Mouse (Mus musculus): ENCODE measurements around the gene Abcf2.

Abcf2 gene

DNA sequence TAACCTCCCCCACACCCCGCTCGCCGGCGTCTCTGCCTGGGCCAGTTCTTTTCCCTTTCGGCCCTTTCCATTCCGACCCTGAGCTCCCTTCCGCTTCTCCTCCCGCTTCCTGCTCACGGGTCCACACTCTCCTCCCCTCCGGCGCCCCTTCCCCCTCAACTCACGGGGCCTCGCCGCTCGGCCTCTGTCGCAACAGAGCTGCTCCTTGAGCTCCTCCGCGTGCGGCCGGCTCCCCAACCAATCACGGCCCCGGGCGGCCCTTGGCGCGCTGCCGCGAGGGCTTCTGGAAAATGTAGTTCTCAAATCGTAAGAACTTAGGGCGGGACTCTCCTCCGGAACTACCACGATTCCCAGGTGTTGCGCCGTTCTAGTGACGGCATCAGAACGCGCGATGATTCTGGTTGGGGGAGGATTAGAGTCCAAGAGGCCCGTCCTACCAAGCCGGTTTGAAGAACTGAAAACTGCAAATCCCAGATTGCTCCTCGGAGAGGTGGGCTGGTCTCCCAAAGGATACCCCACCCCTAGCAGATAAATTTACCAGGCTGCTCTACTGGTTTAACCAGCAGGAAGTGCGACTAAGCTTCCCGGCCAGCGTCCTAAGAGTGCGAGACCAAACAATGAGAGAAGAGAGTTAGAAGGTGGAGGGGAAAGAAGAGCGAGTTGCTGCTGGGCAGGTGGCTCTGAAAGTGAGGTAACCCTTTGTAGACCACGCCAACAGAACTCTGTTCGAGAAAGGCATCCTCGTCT, at the start of gene Abcf2:
TSS of gene Abcf2 (minus strand) at position 285 of the 747 bp plus-strand sequence.
- DNase-seq (ENCODE audit: low read depth, low spot score) = peak; percentile 100

DNA sequence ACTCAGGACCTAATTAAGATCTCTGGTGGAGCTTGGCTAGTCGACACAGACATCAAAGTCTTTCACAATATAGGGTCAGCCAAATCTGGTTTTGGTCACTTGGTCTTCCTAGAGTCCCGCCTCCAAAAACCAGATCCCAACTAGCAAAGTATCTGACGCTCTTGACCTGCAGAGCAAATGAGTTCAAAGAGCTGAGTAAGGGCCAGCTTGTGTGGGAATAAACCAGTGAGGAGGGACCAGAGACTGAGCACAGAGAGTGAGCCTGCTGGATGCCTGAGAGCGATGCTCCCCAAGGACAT, 47.5 kb upstream of the Abcf2 start:
- DNase-seq (ENCODE audit: low read depth, low spot score) = no peak

DNA sequence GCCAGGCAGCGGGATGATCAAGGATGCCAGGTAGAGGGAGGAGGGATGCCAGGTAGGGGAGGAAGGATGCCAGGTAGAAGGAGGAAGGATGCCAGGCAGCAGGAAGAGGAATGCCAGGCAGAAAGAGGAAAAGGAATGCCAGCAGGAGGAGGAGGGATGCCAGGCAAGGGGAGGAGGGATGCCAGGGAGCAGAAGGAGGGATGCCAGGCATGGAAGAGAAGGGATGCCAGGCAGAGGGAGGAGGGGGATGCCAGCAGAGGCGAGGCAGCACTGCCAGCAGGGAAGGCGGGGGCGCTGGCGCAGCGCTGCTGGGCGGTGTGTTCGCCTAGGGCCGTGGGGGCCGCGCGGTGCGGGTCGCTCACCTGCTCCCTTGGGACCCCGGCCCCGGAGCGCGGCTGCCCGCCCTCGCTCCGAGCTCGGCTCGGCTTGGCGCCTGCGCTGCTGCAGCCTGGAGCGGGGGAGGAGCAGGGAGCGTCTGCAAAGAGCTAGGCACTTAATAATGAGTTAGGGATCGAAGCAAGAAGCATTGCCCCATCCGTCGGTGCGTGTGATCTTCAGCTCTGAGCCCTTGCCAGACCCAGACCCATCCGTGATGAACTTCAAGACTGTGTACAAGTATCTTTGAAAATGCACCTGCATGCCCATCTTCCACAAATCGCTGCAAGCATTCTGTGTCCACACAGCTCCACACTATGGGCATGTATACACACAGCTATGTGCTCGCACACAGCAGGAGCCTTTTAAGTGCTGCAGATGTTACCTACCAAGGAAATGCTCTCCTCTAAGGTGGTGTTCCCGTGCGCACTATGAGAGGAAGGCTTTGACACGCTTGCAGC, 46.9 kb upstream of the Abcf2 start, which contains the start of gene Smarcd3:
TSS of gene Smarcd3 (minus strand) at position 426 of the 836 bp plus-strand sequence.
- DNase-seq (ENCODE audit: low read depth, low spot score) = no peak

DNA sequence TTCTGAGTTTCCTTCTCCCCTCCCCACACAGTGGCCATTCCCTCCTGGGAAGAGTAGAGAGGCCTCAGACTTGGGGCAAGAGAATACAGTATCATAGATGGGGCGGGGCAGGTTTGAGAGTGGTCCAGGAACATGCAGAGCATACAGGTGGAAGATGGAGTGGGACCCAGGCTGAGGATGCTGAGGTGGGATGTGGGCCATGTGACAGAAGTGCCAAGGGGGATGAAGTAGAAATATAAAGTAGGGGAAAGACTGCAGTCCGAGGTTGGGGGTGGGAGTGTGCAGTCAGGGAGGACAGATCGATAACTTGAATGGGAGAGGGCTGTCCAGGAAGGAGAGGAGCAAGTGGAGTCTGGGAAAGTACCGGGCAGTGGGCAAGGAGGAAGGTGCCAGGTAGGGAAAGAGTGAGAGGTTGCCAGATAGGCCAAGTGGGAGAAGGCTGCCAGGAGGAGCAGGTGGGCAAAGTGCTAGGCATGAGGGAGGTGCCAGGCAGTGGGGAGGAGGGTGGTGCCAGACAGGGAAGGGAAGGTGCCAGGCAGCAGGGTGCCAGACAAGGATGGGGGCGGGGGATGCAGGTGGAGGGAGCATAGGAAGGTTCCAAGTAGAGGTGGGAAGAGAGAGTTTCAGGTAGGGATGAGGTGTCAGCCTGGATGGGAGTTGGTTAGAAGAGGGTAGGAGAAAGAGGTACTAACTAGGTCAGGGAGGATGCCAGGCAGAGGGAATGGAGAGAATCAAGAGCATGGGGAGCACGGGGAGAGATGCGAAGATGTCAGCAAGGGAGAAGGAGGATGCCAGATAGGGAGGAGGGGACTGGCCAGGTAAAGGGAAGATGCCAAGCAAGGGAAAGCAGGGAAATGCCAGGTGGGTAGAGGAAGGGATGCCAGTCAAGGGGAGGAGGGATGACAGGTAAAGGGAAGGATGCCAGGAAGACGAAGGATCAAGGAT, 46.0 kb upstream of the Abcf2 start:
- no peak for DNase-seq (ENCODE audit: low read depth, low spot score)

DNA sequence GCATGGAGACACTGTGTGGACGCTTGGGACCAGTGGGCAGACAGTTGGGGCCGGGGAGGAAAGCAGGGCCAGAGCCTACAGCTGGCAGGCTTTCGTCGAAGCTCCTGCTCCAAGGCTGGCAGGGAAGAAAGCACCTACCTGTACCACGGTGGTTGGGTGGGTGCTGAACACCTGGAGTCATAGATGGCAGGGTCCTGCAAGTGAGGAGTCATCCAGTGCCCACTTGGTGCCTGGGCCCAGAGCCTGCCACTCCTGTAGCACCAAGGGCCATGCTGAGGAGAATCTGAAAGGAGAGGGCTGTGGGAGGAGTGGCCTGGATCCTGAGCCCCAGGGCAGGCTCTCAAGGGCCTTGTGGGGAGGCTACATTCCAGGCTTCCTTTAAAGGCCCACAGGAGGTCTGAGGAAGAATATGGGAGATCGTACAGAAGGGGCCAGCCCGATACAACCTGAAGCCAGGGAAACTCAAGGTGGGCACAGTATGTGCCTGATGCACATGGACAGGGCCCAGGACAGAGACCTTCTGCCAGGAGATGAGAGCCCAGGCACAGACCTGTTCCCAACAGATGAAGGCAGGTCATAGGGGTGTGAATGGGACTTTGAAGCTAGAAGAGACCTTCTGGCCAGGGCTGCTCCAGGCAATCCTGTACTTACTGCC, 45.2 kb upstream of the Abcf2 start:
- DNase-seq (ENCODE audit: low read depth, low spot score) = no peak

DNA sequence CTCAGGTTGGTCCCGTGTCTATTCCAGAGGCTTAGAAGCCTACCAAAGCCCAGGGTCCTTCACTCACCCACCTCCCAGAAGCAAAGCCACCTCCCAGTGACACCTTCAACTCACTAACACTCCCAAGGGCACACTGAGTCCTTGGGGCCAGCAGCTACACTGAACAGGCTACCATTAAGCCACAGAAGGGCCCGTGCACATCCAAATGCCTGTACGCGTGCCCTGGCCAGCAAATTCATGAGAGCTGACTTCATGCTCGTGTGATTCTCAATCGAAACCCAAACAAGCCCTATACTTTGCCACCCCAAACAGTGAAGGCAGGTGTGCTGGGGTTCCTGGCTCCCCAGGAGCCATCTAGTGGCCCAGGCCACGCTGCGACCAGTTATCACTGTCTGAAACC, 43.4 kb upstream of the Abcf2 start:
- no peak for DNase-seq (ENCODE audit: low read depth, low spot score)

DNA sequence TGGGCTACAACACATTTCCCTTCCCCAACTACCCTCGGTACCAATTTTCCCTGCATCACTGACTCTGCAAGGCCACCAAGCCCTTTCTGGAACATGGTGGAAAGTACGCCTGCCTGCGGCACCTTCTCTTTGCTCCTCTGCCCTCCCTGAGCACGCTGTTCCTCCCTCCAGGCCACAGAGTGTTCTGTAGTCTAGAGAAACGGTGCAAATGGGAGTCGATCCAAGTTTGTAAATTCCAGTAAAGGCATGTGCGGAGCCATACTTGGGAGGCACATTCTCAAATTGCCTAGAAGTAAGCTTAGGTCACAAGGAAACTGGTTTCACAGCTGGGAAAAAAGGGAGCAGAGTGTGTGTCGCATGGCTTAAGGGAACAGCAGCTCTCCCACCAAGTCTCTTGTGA, 42.8 kb upstream of the Abcf2 start:
- DNase-seq (ENCODE audit: low read depth, low spot score) = no peak

DNA sequence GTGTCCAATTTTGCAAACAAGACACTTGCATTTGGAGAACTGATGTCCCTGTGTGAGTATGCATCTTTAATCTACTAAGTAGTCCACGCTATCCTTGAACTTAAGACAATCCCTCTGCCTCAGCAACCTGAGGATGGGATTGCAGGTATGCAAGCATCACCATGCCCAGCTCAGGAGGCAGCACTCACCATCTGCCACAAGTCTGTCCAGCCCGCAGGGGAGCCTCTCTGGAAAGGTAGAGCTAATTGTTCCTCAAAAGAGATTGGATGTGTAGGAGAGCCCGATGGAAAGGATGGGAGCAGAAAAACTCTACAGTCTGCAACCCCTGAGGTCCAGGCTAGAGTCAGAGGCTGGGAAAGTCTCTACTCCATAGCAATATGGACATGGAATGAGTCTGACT, 41.7 kb upstream of the Abcf2 start:
- DNase-seq (ENCODE audit: low read depth, low spot score) = no peak

DNA sequence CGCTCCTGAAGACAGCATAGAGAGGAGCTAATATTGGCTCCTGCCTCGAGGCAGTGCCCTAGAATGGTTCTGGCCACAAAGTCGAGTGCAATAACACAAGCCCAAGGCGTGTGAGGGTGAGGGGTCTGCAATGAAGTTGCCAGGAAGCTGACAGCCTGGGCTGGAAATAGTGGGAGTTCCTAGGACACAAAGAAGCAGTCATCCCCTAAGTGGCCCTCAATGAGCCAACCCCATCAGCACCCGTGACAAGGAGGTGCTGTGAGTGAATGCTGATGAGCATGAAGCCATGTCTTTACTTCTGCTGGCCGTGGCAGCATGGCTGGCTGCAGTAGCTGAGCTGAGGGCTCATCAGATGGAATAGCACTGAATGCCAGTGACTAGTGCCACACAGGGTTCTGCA, 37.8 kb upstream of the Abcf2 start:
- no peak for DNase-seq (ENCODE audit: low read depth, low spot score)

DNA sequence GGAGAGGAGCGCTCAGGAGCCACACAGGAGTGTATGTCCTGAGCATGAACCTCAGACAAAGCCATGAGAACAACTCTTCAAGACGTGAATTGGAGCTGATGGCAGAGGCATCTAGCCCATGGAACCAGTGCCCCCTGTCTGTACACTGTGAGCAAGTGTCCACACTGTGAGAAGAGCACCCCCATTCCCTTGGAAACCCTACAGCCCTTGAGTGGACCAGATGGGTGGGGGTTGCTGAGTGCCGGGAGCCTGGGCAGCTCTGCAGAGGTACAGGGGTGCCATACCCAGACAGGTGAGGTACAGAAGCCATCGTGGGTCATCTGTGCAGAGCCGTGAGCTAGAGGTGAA, 35.0 kb upstream of the Abcf2 start:
- no peak for DNase-seq (ENCODE audit: low read depth, low spot score)

DNA sequence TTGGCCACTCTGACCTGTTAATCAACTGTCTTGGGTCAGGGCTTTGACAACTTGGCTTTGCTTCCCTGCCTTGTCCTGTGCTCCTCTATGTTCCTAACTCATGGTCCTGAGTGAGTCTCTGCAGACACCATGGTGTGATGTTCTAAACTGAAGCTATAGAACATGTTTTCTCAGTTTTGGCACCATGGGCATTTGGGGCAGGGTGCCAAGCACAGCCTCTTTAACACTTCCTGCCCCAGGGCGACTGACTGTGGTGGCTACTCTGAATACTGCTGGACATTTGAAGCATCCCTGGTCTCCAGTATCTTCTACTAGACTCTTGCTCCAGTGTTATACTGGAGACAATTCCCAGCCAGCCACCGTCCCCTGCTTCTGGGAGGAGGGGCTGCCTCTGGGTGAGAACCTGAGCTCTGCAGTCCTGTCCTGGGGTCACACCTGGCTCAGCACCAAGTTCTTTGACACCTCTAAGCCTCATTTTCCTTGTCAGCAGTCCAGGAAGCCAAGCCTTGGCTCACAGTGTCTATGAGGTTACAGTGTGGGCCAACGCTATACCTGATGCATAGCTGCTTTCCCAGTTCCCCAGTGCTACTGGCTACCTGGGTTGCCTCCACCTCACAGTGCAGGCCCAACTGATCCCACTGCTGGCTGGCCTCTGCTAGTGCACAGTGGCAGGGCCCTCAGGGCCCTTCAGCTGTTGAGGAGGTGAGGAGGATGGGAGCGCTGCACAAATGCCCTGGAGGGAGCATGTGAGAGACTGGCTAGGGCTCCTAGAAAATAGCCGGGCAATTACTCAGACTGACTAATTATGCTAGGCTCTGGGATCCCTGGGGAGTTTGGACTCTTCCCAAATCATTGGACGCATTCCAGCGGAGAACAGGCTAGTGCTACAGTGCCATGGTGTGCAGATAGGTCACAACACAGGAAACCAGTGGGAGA, 34.4 kb upstream of the Abcf2 start:
- no peak for DNase-seq (ENCODE audit: low read depth, low spot score)

DNA sequence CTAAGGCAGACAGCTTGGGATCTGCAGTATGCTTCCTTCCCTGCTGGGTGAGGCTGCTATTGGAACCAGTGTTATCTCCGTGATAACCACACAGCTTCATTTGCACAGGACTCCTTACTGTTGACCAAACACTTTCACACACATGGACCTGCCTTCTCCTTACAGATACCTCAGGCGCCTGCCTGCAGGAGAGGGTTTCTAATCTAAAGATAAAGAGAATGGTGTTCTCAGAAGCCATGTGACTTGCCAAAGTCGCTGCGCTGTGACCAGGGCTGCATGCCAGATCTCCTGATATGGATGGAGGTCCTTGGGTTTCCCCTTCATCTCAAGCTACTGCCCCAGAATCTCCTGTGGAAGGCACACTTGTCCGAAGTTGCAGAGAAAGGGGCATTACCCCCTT, 32.1 kb upstream of the Abcf2 start:
- DNase-seq (ENCODE audit: low read depth, low spot score) = no peak

DNA sequence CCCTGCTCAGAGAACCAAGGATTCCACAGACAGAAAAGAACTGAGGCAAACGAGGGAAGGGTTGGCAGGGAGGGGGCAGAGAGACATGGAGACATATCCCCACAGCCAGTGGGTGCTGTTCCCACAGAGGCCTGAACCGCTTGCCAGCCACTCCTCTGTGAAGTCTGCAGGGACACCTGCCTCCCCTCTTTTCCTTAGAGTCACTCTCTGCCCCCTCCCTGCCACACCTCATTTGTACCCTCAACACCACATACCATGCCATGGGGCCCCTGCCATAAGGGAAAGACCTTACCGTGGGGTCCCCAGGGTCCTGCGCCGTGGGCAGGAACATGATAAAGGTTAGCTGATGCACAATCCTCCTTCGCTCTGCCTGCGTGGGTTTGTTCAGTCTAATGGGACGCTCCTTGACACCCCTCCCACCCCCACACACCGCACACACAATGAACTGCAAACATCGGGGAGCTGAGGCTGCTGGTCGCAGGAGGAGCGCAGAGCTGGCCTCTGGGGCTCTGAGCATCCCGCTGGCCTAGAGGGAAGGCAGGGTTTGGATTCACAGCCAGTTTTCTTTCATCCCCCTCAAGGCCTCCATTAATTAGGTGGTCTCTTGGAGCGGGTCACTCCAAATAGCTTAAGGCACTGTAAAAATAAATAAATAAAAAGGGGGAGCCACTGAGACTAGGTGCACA, 28.9 kb upstream of the Abcf2 start:
- no peak for DNase-seq (ENCODE audit: low read depth, low spot score)

DNA sequence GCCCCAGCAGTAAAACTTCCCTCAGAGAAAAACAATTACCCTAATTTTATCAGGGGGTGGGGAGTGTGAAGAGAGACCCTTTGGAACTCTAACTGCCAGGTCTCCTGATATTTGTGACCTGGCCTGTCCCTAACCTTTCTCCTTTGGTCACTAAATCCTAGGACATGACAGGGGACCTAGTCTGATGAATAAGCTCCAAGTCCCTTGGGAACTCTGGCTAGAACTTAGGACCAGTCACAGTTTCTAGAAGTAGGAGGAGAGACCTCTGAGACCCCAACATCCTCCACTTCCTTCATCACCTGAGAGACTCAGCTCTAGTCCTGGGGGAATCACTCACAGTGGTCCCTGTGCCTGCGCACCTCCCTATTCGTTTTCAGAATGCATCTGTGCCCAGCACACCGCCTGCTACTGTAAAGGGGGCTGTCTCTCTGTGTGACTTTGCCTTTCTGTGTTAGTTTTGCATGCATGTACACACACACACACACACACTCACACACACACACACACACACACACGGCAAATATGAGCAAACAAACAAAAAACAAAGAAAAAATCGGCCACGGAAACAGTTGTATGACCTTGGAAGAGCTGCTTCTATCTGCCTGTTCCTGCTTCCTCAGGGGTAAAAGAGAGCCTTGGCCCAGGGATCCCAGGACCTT, 28.2 kb upstream of the Abcf2 start:
- no peak for DNase-seq (ENCODE audit: low read depth, low spot score)

DNA sequence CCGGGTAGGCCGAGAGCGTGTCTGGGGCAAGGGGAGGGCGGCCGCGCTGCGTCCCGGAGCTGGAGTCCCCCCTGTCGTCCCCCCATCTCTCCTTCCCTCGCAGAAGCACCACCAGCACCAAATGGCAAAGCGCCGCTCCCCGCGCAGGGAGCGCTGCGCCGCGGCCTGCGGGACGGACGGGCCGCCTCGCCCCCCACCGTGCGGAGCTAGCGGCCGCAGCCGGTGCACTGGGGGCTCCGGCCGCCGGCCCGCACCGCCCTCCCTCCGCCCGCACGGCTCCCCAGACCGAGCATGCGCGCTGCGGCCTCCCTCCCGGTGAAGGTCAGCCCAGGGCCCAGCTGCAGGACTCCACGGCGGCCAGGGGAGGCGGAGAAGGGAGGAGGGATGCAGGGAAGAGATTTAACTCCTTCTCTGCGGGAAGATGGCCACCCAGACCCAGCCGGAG, 27.4 kb upstream of the Abcf2 start:
- peak; percentile 76 for DNase-seq (ENCODE audit: low read depth, low spot score)

DNA sequence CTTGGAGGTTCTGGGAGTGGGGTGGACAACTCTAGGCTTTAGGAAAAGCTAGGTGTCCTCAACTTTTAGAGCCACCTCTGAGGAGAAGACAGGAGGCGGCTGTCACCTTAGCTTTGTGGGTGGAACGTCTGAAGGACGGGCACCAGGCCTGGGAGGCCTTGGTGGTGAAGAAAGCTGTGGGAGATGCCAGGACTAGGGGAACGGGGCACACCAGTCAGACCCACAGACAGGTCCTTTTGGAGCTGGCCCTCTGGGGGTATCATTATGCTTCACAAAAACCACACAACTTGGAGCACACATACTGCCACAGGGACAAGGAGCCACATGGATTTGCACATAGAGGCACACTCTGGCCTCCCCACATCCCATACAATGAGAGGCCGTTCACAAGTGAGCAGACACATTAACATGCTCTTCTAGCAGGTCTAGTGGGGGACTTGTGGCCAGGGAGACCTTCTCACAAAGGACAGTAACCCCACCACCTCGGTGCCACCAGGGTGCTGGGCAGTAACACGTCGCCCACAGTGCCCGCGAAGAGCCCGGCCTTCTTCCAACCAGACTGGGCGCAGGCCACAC, 26.9 kb upstream of the Abcf2 start:
- DNase-seq (ENCODE audit: low read depth, low spot score) = no peak

DNA sequence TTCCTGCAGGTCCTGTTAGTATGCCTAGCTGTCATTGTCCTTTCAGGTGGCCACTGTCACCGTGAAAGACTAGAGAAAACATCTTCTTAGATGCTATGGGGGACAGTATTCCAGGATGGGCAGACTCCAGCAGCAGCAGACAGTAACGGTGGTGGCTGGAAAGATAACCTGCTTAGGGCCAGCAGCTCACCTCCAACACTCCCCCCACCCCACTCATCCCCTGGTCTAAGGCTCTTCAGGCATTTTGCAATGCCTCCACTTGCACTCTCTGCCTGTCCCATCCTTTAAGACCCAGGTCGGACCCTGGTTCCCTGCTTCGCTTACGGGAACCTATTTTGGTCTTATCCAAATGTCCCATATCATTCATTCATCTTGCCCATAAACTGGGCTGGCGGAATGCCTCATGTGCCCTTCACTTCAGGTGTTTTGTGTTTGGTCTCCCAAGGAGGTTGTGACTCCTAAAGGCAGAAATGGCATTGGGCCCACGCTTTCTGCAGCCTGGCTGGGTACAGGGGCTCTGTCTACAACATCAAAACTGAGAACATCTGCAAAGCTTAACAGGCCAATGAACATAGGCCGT, 26.3 kb upstream of the Abcf2 start:
- no peak for DNase-seq (ENCODE audit: low read depth, low spot score)

DNA sequence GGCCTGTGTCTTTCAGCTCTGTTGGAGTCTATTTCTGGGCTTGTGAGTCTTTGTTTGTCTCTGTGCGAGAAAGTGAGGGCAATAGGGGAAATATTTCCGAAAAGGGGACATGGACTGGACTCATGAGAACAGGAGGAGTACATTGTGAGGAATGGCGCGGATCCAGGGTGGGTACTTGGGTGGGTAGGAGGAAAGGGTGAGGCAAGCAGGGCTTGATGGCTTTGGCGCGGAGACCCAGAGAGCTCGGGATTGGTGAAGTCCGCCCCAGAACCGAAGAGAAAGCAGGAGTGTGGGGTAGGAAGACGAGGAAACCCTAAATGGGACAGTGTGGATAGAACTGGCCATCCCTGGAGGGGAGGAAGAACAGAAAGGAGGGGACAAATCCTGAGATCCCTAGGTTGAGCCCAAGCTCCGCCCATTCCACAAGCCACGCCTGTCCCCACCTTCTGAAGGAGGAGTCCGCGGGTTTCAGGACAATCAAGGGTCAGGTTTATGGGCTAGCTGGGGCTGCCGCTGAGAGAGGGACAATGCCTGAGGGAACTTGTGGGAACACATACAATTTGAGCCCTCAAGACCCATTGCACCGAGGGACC, 25.6 kb upstream of the Abcf2 start:
- DNase-seq (ENCODE audit: low read depth, low spot score) = no peak
